Mouse (Mus musculus): ENCODE results near the gene Hecw2. TPM values are rescaled to one million over a fixed set of nuclear protein-coding genes. Genes with fewer than 3 reads are reported as not detected.

Hecw2 gene
- polyA plus RNA-seq (2015; fragmentation: Nextera tagmentation; extraction: Ambion mirVana) = 7.7 and 8.1 TPM in 2 replicates

DNA sequence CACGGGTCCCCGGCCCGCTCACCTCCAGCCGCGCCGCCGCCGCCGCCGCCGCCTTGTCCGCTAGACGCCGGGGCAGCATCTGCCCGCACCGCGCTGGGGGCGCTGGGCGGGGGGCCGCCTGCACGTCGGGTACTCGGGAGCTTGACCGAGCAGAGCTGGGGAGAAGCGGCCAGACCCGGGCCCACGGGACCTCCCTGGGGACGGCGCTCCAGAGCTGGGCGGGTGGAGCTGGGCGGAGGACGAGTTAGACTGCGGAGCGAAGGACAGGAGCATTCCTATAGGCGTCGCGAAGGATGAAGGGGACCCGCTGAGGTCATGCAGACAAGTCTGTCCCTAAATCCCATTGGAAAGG is at the start of gene Hecw2:
Hecw2 (minus strand) TSS at position 215 of the 352 bp plus-strand sequence.
- peak within 1 kb of the TSS; percentile 97 for H3K27ac ChIP-seq
- peak within 1 kb of the TSS; percentile 53 for H3K4me2 ChIP-seq
- no peaks in the 10 kb centered on the region for H3K27me3 ChIP-seq (replicated peaks)
- H3K4me3 ChIP-seq = peak within 1 kb of the TSS; percentile 77
- peak; percentile 89 for ATAC-seq (replicated peaks)
- no peaks in the 10 kb centered on the region for H3K9me3 ChIP-seq
- WGBS = under 1% methylated on average over 38 of the region's 38 CpGs
- H3K9ac ChIP-seq = peak within 1 kb of the TSS; percentile 84
- H3K4me1 ChIP-seq = peaks cover 18% of the 10 kb centered on the region
- no peaks in the 10 kb centered on the region for H3K36me3 ChIP-seq (replicated peaks)

DNA sequence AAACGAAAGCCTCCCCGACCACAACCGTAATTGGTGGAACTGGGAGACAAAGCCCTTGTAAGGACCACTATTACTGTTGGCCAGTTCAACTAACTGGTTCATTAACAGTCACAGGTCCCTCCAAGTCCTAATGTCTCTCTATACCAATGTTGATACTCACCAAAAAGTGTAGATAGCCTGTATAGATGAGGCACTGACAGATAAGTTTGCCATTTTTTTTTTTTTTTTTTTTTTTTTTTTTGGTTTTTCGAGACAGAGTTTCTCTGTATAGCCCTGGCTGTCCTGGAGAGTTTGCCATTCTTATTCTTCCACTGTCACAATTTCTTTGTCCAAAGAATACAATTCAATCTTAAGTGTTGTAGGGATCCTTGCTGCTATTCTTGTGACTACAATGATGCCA is 47.8 kb upstream of the Hecw2 start:
- Histone ChIP-seq H3K27me3 (replicated peaks) (no peaks in the 10 kb centered on the region), H3K9ac (no peak overlapping the region), H3K4me1 (no peaks in the 10 kb centered on the region), H3K9me3 (no peaks in the 10 kb centered on the region), H3K27ac (no peak overlapping the region), H3K4me3 (no peak overlapping the region), H3K36me3 (replicated peaks) (no peaks in the 10 kb centered on the region), H3K4me2 (no peak overlapping the region)
- no peak for ATAC-seq (replicated peaks)
- 93% methylated on average over 4 of the region's 4 CpGs for WGBS

DNA sequence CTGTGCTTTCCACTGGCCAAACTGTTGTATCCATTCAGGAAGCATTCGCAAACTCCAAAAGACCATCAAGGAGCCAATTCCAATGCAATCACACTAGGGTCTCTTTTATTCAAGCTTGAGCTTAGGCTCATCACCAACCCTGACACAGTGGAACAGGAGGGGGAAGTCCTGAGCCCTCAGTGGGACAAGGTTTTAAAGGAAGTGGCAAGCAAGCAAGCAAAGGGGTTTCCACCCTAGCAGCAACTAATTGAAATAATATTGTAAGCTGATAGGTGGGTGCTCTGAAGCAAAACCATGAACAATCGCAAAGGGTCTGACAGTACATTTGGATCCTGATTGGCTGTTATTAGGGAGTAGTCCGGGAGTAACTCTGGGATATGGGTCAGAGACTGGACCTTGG is 25.3 kb upstream of the Hecw2 start:
- no peak for ATAC-seq (replicated peaks)
- WGBS = 97% methylated on average over 3 of the region's 3 CpGs

DNA sequence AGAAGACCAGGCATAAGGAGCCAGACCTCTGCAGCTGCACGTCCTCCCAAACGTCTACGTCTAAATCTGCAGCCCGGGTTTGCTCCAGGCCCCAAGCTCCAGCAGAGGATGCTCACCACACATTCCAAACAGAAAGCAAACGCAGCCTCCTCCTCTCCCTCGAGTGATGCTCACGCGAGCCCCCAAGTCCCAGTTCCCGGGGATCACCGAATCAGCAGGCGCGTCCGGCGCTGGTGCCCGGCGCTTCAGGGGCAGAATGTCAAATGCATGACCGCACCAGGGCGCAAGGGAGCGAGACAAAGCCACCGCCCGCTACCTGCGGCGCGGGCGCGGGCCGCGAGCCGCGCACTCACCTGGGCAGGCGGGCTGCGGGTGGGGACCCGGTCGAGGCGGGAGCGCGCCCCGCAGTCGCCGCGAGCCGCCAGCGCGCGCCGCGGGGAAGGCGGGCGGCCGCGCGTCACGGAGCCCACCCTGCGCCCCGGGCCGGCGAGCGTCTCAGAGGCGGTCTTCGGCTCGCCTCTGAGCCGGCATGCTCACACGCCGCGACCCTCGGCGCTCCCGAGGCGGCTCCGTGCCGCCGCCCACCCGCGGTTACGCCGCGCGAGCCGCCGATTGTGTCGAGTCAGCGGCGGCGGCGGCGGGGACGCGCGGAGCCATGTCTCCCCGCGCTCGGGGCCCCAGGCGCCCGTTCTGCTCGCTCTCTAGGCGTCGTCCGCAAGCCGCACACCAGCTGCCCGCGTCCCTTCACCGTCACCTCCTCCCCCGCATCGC is 600 bp downstream of the Hecw2 start:
- Histone ChIP-seq H3K9me3 (no peaks in the 10 kb centered on the region), H3K27me3 (replicated peaks) (no peaks in the 10 kb centered on the region), H3K4me3 (peak overlapping the region; percentile 77), H3K36me3 (replicated peaks) (no peaks in the 10 kb centered on the region), H3K4me2 (peak overlapping the region; percentile 53), H3K4me1 (peaks cover 18% of the 10 kb centered on the region), H3K9ac (peak overlapping the region; percentile 84), H3K27ac (peak overlapping the region; percentile 97)
- 0% methylated on average over 87 of the region's 104 CpGs for WGBS
- peak; percentile 91 for ATAC-seq (replicated peaks)

More for the DNA sequence above, 25.3 kb upstream of the Hecw2 start:
- no peaks in the 10 kb centered on the region for H3K4me1 ChIP-seq
- H3K4me3 ChIP-seq = no peak overlapping the region
- no peaks in the 10 kb centered on the region for H3K36me3 ChIP-seq (replicated peaks)
- H3K27ac ChIP-seq = no peak overlapping the region
- no peaks in the 10 kb centered on the region for H3K27me3 ChIP-seq (replicated peaks)
- H3K9ac ChIP-seq = no peak overlapping the region
- no peaks in the 10 kb centered on the region for H3K9me3 ChIP-seq
- H3K4me2 ChIP-seq = no peak overlapping the region

DNA sequence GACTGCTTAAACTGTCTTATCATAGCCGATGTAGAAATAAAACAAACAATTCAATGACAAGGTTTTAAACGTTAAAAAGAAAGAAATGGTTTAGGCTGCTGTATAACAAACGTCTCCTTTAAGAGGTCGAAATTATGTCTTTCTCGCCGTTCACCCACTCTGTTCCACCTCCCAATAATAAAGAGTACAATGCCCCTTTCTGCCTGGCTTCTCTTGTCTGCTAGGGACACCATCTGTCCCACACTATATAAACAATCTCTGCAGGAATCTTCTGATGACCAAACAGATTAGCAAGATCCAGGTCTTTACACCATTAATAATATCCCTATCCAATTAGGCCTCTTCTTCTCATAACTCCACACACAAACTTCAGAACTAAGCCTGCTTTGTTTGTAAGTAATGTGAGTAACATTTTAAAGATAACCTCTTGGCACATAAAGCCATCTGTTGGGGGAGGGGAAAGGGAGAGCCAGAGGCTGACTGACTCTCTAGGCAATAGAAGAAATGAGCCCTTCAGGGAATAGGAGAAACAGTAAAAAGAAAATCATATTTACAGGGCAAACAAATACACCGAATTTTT is 1.7 kb downstream of the Hecw2 start:
- peaks cover 18% of the 10 kb centered on the region for H3K4me1 ChIP-seq
- H3K27ac ChIP-seq = no peak overlapping the region
- 26% methylated on average over 7 of the region's 7 CpGs for WGBS
- no peaks in the 10 kb centered on the region for H3K27me3 ChIP-seq (replicated peaks)
- H3K36me3 ChIP-seq (replicated peaks) = no peaks in the 10 kb centered on the region
- no peaks in the 10 kb centered on the region for H3K9me3 ChIP-seq
- ATAC-seq (replicated peaks) = no peak
- no peak overlapping the region for H3K9ac ChIP-seq
- H3K4me3 ChIP-seq = peak overlapping the region; percentile 77
- peak overlapping the region; percentile 53 for H3K4me2 ChIP-seq

DNA sequence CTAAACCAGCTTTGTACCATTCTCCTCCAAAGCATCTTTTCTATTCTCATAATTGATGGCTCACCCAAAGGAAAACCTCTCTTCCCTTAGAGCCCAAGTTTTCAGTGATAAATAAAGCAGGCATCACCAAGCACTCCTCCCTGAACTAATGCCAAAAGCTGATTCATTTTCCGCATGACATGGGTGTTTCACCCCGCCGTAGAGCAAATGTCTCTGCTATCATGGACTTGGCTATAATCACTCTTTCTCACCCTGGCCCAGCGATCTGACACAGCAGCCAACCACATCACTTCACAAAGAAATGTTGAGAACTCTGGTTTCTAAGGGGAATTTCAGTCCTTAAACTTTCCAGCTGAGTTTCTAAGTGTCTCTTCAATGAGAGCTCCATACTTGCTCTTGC is 7.4 kb downstream of the Hecw2 start:
- no peak overlapping the region for H3K4me3 ChIP-seq
- no peak overlapping the region for H3K4me2 ChIP-seq
- no peak overlapping the region for H3K27ac ChIP-seq
- H3K9ac ChIP-seq = no peak overlapping the region
- 80% methylated on average over 4 of the region's 4 CpGs for WGBS
- H3K36me3 ChIP-seq (replicated peaks) = no peaks in the 10 kb centered on the region
- no peak for ATAC-seq (replicated peaks)
- H3K27me3 ChIP-seq (replicated peaks) = no peaks in the 10 kb centered on the region
- H3K4me1 ChIP-seq = peaks cover 4% of the 10 kb centered on the region
- no peaks in the 10 kb centered on the region for H3K9me3 ChIP-seq

DNA sequence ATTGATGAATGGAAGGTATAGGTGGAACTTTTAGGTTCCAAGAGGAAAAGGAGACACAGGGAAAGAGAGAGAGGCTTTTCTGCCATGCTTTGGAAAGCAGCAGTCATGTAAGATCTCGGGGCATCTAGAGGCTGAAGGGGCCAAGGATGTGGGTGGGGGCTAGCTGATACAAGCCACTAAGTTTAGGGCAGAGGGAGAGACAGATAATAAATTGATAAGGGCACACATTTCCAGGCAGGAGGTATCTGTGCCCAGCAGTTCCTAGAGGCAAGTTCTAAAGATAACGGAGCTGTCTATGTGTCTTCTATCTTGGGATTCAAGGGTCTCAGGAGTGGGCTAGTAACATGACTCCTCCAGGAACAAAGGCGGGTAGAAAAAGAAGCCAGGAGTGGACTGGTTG is 8.6 kb downstream of the Hecw2 start:
- H3K4me1 ChIP-seq = no peaks in the 10 kb centered on the region
- H3K27me3 ChIP-seq (replicated peaks) = no peaks in the 10 kb centered on the region
- no peaks in the 10 kb centered on the region for H3K36me3 ChIP-seq (replicated peaks)
- no peak overlapping the region for H3K4me2 ChIP-seq
- H3K4me3 ChIP-seq = no peak overlapping the region
- H3K27ac ChIP-seq = no peak overlapping the region
- H3K9me3 ChIP-seq = no peaks in the 10 kb centered on the region
- H3K9ac ChIP-seq = no peak overlapping the region
- WGBS = 60% methylated on average over 3 of the region's 3 CpGs
- ATAC-seq (replicated peaks) = no peak

DNA sequence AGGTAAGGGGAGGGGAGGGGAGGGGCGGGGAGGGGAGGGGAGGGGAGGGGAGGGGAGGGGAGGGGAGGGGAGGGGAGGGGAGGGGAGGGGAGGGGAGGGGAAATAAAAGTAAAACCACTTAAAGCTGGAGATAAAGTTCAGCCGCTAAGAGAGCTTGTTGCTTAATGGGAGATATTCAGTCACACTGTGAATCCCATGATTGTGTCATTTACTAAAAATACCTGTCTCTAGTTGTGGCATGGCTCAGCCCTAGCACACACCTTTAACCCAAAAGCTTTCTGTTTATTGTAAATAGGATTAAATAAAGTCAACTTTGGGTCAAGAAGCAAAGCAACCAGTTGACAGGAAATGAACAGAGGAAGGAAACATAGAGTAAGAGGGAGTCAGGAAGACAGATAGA is 14.3 kb downstream of the Hecw2 start:
- H3K4me3 ChIP-seq = no peak overlapping the region
- H3K4me2 ChIP-seq = no peak overlapping the region
- H3K9ac ChIP-seq = no peak overlapping the region
- WGBS = 73% methylated on average over 1 of the region's 2 CpGs
- ATAC-seq (replicated peaks) = no peak
- no peak overlapping the region for H3K27ac ChIP-seq
- no peaks in the 10 kb centered on the region for H3K9me3 ChIP-seq
- no peaks in the 10 kb centered on the region for H3K4me1 ChIP-seq
- no peaks in the 10 kb centered on the region for H3K36me3 ChIP-seq (replicated peaks)
- H3K27me3 ChIP-seq (replicated peaks) = no peaks in the 10 kb centered on the region

DNA sequence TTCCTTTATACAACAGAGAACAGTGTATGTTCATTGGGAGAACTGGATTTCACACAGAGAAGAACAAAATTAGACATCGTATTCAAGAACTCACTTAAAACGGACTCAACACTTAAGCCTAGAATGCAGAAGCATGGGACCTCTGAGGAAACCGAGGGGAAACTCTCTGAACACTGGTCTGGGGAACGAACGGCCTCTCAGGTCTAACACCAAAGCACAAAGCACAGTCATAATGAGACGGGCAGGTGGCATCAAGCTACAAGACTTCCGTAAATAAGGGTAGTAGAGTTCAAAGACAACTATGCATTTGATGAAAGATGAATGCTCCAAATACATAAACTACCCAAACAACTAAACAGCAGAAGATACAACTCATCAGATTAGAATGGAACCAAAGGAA is 15.8 kb downstream of the Hecw2 start:
- H3K27me3 ChIP-seq (replicated peaks) = no peaks in the 10 kb centered on the region
- H3K4me1 ChIP-seq = no peaks in the 10 kb centered on the region
- no peaks in the 10 kb centered on the region for H3K9me3 ChIP-seq
- no peaks in the 10 kb centered on the region for H3K36me3 ChIP-seq (replicated peaks)
- ATAC-seq (replicated peaks) = no peak
- WGBS = 92% methylated on average over 7 of the region's 7 CpGs
- H3K27ac ChIP-seq = no peak overlapping the region
- no peak overlapping the region for H3K4me2 ChIP-seq
- H3K4me3 ChIP-seq = no peak overlapping the region
- H3K9ac ChIP-seq = no peak overlapping the region

DNA sequence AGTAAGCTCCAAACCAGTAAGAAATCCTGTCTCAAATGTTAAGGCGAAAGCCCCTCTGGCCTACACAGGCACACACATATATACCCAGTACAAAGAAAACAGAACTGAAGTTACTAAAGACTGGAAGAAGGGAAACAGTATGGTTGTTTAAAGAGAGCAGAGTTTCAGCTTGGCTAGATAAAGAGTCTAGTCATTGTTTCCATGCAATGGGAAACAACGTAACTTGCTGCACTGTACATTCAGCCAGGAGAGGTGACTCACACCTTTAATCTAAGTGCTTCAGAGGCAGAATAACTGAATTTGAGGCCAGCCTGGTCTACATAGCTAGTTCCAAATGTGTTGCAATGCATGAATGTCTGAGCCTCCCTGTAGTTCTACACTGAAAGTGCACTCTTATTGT is 18.4 kb downstream of the Hecw2 start:
- no peak for ATAC-seq (replicated peaks)
- H3K9me3 ChIP-seq = no peaks in the 10 kb centered on the region
- H3K27ac ChIP-seq = no peak overlapping the region
- no peak overlapping the region for H3K4me3 ChIP-seq
- H3K27me3 ChIP-seq (replicated peaks) = no peaks in the 10 kb centered on the region
- H3K4me2 ChIP-seq = no peak overlapping the region
- H3K36me3 ChIP-seq (replicated peaks) = no peaks in the 10 kb centered on the region
- 94% methylated on average over 2 of the region's 2 CpGs for WGBS
- no peaks in the 10 kb centered on the region for H3K4me1 ChIP-seq
- no peak overlapping the region for H3K9ac ChIP-seq

DNA sequence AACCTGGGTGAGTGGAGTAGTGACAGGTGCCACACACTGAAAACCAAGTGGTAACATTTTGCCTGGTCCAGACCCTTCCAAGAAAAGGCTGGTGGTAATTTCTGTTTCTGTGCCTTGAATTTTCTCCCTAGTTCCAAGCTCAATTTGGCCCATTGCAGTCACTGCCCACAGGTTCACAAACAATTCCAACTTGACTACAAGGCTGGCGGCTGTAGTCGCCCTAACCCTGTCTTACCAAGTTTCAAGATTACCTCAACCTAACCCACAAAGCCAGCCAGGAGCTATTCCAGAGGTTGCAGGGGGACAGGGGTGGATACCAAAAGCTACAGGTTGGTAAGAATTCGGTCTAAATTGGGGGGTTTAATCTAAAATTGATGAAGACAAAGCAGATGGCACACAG is 27.0 kb downstream of the Hecw2 start:
- Histone ChIP-seq H3K4me3 (no peak overlapping the region), H3K9ac (no peak overlapping the region), H3K4me2 (no peak overlapping the region), H3K27ac (no peak overlapping the region), H3K4me1 (no peaks in the 10 kb centered on the region), H3K36me3 (replicated peaks) (no peaks in the 10 kb centered on the region), H3K27me3 (replicated peaks) (no peaks in the 10 kb centered on the region), H3K9me3 (no peaks in the 10 kb centered on the region)
- WGBS = 87% methylated on average over 3 of the region's 3 CpGs
- ATAC-seq (replicated peaks) = no peak

DNA sequence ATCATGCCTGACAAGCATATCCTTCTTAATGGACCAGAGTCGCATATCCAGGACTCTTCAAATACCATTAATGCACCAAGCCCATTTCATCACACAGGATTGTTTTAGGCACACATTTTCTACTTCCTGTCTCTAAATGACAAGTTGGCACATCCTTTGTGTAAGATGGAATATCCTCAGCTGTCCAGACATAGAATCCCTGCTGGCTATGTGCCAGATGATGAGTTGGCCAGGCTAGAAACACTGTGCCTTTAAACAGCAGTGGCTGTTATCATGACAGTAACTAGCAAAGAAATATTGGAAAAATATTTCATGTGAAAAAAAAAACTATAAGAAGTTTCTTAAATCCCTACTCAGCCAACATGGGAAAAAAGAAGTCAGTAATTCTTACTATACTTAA is 35.4 kb downstream of the Hecw2 start:
- no peak overlapping the region for H3K9ac ChIP-seq

DNA sequence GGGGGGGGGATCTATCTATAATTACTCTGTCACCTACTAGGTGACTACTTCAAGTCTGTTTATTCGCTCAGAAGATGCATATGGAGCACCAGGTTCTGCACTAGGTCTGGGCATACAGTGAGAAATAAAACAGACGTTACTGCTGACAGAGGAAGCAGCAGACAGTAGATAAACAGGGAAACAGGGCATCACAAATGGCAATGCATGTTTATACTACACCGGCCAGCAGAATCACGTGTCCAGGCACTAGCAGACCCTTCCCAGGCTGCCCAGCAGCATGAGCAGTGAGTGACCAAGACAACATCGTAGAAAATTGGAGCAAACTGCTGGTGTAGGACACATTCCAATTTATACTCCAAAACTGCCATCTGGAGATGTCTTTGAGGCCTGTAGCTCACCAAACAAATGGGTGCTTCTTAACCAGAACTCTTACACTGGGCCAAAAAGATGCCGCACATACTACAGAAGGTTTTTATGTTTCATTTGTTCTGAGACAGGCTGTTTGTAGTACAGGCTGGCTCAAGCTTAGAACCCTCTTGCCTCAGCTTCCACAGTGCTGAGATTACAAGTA is 41.7 kb downstream of the Hecw2 start:
- Histone ChIP-seq H3K27me3 (replicated peaks) (no peaks in the 10 kb centered on the region), H3K9me3 (no peaks in the 10 kb centered on the region), H3K4me1 (no peaks in the 10 kb centered on the region), H3K4me3 (no peak overlapping the region), H3K4me2 (no peak overlapping the region), H3K9ac (no peak overlapping the region), H3K27ac (no peak overlapping the region), H3K36me3 (replicated peaks) (no peaks in the 10 kb centered on the region)
- WGBS = 88% methylated on average over 6 of the region's 6 CpGs
- no peak for ATAC-seq (replicated peaks)

More for the DNA sequence above, 35.4 kb downstream of the Hecw2 start:
- no peak for ATAC-seq (replicated peaks)
- 86% methylated on average over 1 of the region's 1 CpGs for WGBS
- Histone ChIP-seq H3K27me3 (replicated peaks) (no peaks in the 10 kb centered on the region), H3K9me3 (no peaks in the 10 kb centered on the region), H3K36me3 (replicated peaks) (no peaks in the 10 kb centered on the region), H3K4me3 (no peak overlapping the region), H3K27ac (no peak overlapping the region), H3K4me2 (no peak overlapping the region), H3K4me1 (no peaks in the 10 kb centered on the region)

Measured in midbrain, embryonic 15.5 days (tissue).